Mouse (Mus musculus): ENCODE results near the gene 2610301B20Rik. TPM values are rescaled to one million over a fixed set of nuclear protein-coding genes. Genes with fewer than 3 reads are reported as not detected.

Gene 2610301B20Rik
- polyA plus RNA-seq, 1 experiment from 2014 or later: 41.5 TPM

GRCm38 (mm10) chr4:10911909-10912478, 37.7 kb downstream of the 2610301B20Rik start:
- no peaks in the 10 kb centered on the region for H3K9me3 ChIP-seq
- H3K4me1 ChIP-seq (replicated peaks): 0 out of 2 replicates have a peak, but pooled peaks cover 3% of the 10 kb centered on the region
- H3K4me2 ChIP-seq: no peak overlapping the region
- no peaks in the 10 kb centered on the region for H3K27me3 ChIP-seq
- no peaks in the 10 kb centered on the region for H3K36me3 ChIP-seq
- no peak overlapping the region for H3K9ac ChIP-seq
- 78% methylated on average over 6 of the region's 6 CpGs for WGBS
- H3K27ac ChIP-seq (replicated peaks): no peak overlapping the region
- H3K4me3 ChIP-seq: no peak overlapping the region
- no peak for ATAC-seq (ENCODE audit: low FRiP score, low read depth)

GRCm38 (mm10) chr4:10912611-10913301, 38.5 kb downstream of the 2610301B20Rik start:
- no peaks in the 10 kb centered on the region for H3K36me3 ChIP-seq
- ATAC-seq (ENCODE audit: low FRiP score, low read depth): peak; percentile 92
- no peak overlapping the region for H3K9ac ChIP-seq
- H3K4me2 ChIP-seq: no peak overlapping the region
- H3K27me3 ChIP-seq: no peaks in the 10 kb centered on the region
- no peaks in the 10 kb centered on the region for H3K9me3 ChIP-seq
- 0 out of 2 replicates have a peak, but pooled peaks cover 3% of the 10 kb centered on the region for H3K4me1 ChIP-seq (replicated peaks)
- no peak overlapping the region for H3K4me3 ChIP-seq
- 28% methylated on average over 7 of the region's 7 CpGs for WGBS
- no peak overlapping the region for H3K27ac ChIP-seq (replicated peaks)

- H3K27me3 ChIP-seq: no peaks in the 10 kb centered on the region
- no peaks in the 10 kb centered on the region for H3K9me3 ChIP-seq
- no peak overlapping the region for H3K27ac ChIP-seq (replicated peaks)
- H3K36me3 ChIP-seq: no peaks in the 10 kb centered on the region
- H3K4me1 ChIP-seq (replicated peaks): 0 out of 2 replicates have a peak, but pooled peaks cover 3% of the 10 kb centered on the region
- H3K9ac ChIP-seq: no peak overlapping the region
- 84% methylated on average over 3 of the region's 3 CpGs for WGBS
- no peak for ATAC-seq (ENCODE audit: low FRiP score, low read depth)
- H3K4me2 ChIP-seq: no peak overlapping the region
- H3K4me3 ChIP-seq: no peak overlapping the region
Measured at GRCm38 (mm10) chr4:10913409-10913808, 39.1 kb downstream of the 2610301B20Rik start.

GRCm38 (mm10) chr4:10914766-10915165, 40.5 kb downstream of the 2610301B20Rik start:
- no peak overlapping the region for H3K9ac ChIP-seq

GRCm38 (mm10) chr4:10915271-10915670, 41.0 kb downstream of the 2610301B20Rik start:
- Histone ChIP-seq H3K4me3 (no peak overlapping the region), H3K36me3 (no peaks in the 10 kb centered on the region), H3K4me2 (no peak overlapping the region), H3K9ac (no peak overlapping the region), H3K4me1 (replicated peaks) (0 out of 2 replicates have a peak, but pooled peaks cover 3% of the 10 kb centered on the region), H3K27ac (replicated peaks) (no peak overlapping the region), H3K9me3 (no peaks in the 10 kb centered on the region), H3K27me3 (no peaks in the 10 kb centered on the region)
- ATAC-seq (ENCODE audit: low FRiP score, low read depth): no peak
- WGBS: 80% methylated on average over 3 of the region's 3 CpGs

More at GRCm38 (mm10) chr4:10914766-10915165, 40.5 kb downstream of the 2610301B20Rik start:
- H3K27ac ChIP-seq (replicated peaks): no peak overlapping the region
- no peak overlapping the region for H3K4me2 ChIP-seq
- no peak for ATAC-seq (ENCODE audit: low FRiP score, low read depth)
- H3K4me1 ChIP-seq (replicated peaks): 0 out of 2 replicates have a peak, but pooled peaks cover 3% of the 10 kb centered on the region
- no peaks in the 10 kb centered on the region for H3K36me3 ChIP-seq
- 74% methylated on average over 2 of the region's 2 CpGs for WGBS
- no peaks in the 10 kb centered on the region for H3K9me3 ChIP-seq
- no peaks in the 10 kb centered on the region for H3K27me3 ChIP-seq
- no peak overlapping the region for H3K4me3 ChIP-seq

- Histone ChIP-seq H3K9me3 (no peaks in the 10 kb centered on the region), H3K9ac (no peak overlapping the region), H3K27ac (replicated peaks) (no peak overlapping the region), H3K27me3 (no peaks in the 10 kb centered on the region), H3K36me3 (no peaks in the 10 kb centered on the region), H3K4me3 (no peak overlapping the region), H3K4me2 (no peak overlapping the region), H3K4me1 (replicated peaks) (no peaks in the 10 kb centered on the region)
- 94% methylated on average over 8 of the region's 8 CpGs for WGBS
- no peak for ATAC-seq (ENCODE audit: low FRiP score, low read depth)
Measured at GRCm38 (mm10) chr4:10918402-10918801, 44.1 kb downstream of the 2610301B20Rik start.

- no peaks in the 10 kb centered on the region for H3K36me3 ChIP-seq
- H3K9ac ChIP-seq: no peak overlapping the region
- no peak overlapping the region for H3K27ac ChIP-seq (replicated peaks)
- no peaks in the 10 kb centered on the region for H3K27me3 ChIP-seq
- H3K4me1 ChIP-seq (replicated peaks): no peaks in the 10 kb centered on the region
- no peaks in the 10 kb centered on the region for H3K9me3 ChIP-seq
- WGBS: 73% methylated on average over 5 of the region's 5 CpGs
- ATAC-seq (ENCODE audit: low FRiP score, low read depth): no peak
- H3K4me3 ChIP-seq: no peak overlapping the region
- H3K4me2 ChIP-seq: no peak overlapping the region
Measured at GRCm38 (mm10) chr4:10919097-10919496, 44.8 kb downstream of the 2610301B20Rik start.

GRCm38 (mm10) chr4:10919530-10919929, 45.2 kb downstream of the 2610301B20Rik start:
- no peak overlapping the region for H3K4me2 ChIP-seq
- H3K27ac ChIP-seq (replicated peaks): no peak overlapping the region
- H3K9me3 ChIP-seq: no peaks in the 10 kb centered on the region
- WGBS: 84% methylated on average over 3 of the region's 3 CpGs
- ATAC-seq (ENCODE audit: low FRiP score, low read depth): no peak
- no peaks in the 10 kb centered on the region for H3K36me3 ChIP-seq
- no peak overlapping the region for H3K4me3 ChIP-seq
- no peaks in the 10 kb centered on the region for H3K27me3 ChIP-seq
- H3K4me1 ChIP-seq (replicated peaks): no peaks in the 10 kb centered on the region
- no peak overlapping the region for H3K9ac ChIP-seq

- Histone ChIP-seq H3K27me3 (no peaks in the 10 kb centered on the region), H3K9me3 (no peaks in the 10 kb centered on the region), H3K4me2 (no peak overlapping the region), H3K36me3 (no peaks in the 10 kb centered on the region), H3K4me1 (replicated peaks) (no peaks in the 10 kb centered on the region), H3K9ac (no peak overlapping the region), H3K27ac (replicated peaks) (no peak overlapping the region), H3K4me3 (no peak overlapping the region)
- 84% methylated on average over 6 of the region's 6 CpGs for WGBS
- ATAC-seq (ENCODE audit: low FRiP score, low read depth): no peak
Measured at GRCm38 (mm10) chr4:10919987-10920386, 45.7 kb downstream of the 2610301B20Rik start.

GRCm38 (mm10) chr4:10920622-10921021, 46.3 kb downstream of the 2610301B20Rik start:
- Histone ChIP-seq H3K9ac (no peak overlapping the region), H3K4me1 (replicated peaks) (no peaks in the 10 kb centered on the region), H3K36me3 (no peaks in the 10 kb centered on the region), H3K27me3 (no peaks in the 10 kb centered on the region), H3K9me3 (no peaks in the 10 kb centered on the region), H3K4me2 (no peak overlapping the region), H3K4me3 (no peak overlapping the region), H3K27ac (replicated peaks) (no peak overlapping the region)
- WGBS: 96% methylated on average over 6 of the region's 6 CpGs
- no peak for ATAC-seq (ENCODE audit: low FRiP score, low read depth)

GRCm38 (mm10) chr4:10923180-10923579, 48.9 kb downstream of the 2610301B20Rik start:
- Histone ChIP-seq H3K36me3 (no peaks in the 10 kb centered on the region), H3K9me3 (no peaks in the 10 kb centered on the region), H3K27ac (replicated peaks) (no peak overlapping the region), H3K4me3 (no peak overlapping the region), H3K9ac (no peak overlapping the region), H3K27me3 (no peaks in the 10 kb centered on the region), H3K4me1 (replicated peaks) (no peaks in the 10 kb centered on the region), H3K4me2 (no peak overlapping the region)
- WGBS: 43% methylated on average over 6 of the region's 6 CpGs
- 0 out of 2 replicates have a peak, but pooled peaks have one; percentile 65 for ATAC-seq (ENCODE audit: low FRiP score, low read depth)

- ATAC-seq (ENCODE audit: low FRiP score, low read depth): no peak
- H3K36me3 ChIP-seq: no peaks in the 10 kb centered on the region
- no peak overlapping the region for H3K4me3 ChIP-seq
- H3K27ac ChIP-seq (replicated peaks): no peak overlapping the region
- WGBS: 80% methylated on average over 2 of the region's 2 CpGs
- no peaks in the 10 kb centered on the region for H3K27me3 ChIP-seq
- H3K4me2 ChIP-seq: no peak overlapping the region
- no peaks in the 10 kb centered on the region for H3K9me3 ChIP-seq
- H3K9ac ChIP-seq: no peak overlapping the region
- H3K4me1 ChIP-seq (replicated peaks): no peaks in the 10 kb centered on the region
Measured at GRCm38 (mm10) chr4:10924140-10924539, 49.8 kb downstream of the 2610301B20Rik start.
